32 mouse cellular contexts compared by ENCODE assay signal in the genomic region with DNA sequence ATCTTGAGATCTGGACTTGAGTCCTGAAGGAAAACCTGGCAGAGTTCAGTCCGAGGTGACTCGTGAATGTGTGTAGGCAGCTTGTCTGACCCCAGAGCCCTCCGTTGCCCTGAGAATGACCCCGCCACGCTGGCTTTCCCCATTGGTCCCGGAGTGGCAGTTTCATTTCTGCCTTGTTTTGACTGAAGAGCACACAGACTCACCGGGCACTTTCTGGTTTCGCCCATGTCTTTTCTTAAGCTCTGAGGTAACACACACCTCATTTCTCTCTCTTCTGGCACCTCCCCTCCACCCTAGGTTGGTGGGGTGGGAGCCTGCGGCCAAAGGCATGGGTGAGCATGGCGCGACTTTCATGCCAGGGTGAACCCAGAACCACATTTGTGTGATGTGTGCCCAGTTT. TPM values are rescaled to one million over a fixed set of nuclear protein-coding genes. Genes with fewer than 3 reads are reported as not detected.
DNase-seq lines count a peak whose midpoint lies in the region; TF ChIP-seq lines count a peak whose summit lies in the region.
"Had no signal": no experiment of that assay in that cellular context is flagged by ENCODE, and none has a peak within 500 bp of the region (broad histone marks: within the 10 kb centered on the region; RNA-seq: fewer than 3 reads in every experiment).

No protein-coding gene starts in this region.

- H3K9me3 ChIP-seq in ES-E14 (ENCODE audit: control insufficient read depth, insufficient read depth, low read depth, low read length): no peaks in the 10 kb centered on the region
- H3K9me3 ChIP-seq in limb, embryonic 10.5 days (replicated peaks): no peaks in the 10 kb centered on the region
- H3K9me3 ChIP-seq: forebrain, embryonic 13.5 days; hindbrain, embryonic 12.5 days; midbrain, embryonic 10.5 days; midbrain, embryonic 15.5 days had no signal

- no peak for TF ChIP-seq CTCF in heart, adult 2 months (IDR thresholded peaks at IDR 0.05)

- intact Hi-C loops in heart, adult 2 months (cut with DNase I): no loop called here
- intact Hi-C loops in left cerebral cortex, postnatal 36 days (cut with DNase I): no loop called here

- peak; percentile 40 for DNase-seq in embryo, embryonic 10 days (ENCODE audit: low spot score)
- DNase-seq in embryo, embryonic 11 days: no peak
- no peak for DNase-seq in ES-E14 (ENCODE audit: low read depth, low spot score)
- no peak for DNase-seq in limb, embryonic 10.5 days (ENCODE audit: low spot score)
- peak; percentile 73 for DNase-seq in splenic B cell, adult 2 months (ENCODE audit: low read depth, low spot score)
- DNase-seq in heart, adult 2 months: no peak
- DNase-seq in left cerebral cortex, postnatal 36 days (ENCODE audit: low spot score in 2 of 2): no peak
- no peak for DNase-seq in left cerebral cortex, adult 11 months (ENCODE audit: low spot score)
- DNase-seq: adrenal gland, postnatal 10 days; cerebellum, adult 18-20 months; gastrocnemius, postnatal 14 days; heart, adult 11 months; heart, postnatal 36 days; kidney, postnatal 14 days; lung, postnatal 14 days; right cerebral cortex, adult 18-20 months; thymus, adult 2 months; thymus, postnatal 36 days had no signal

- no peak for TF ChIP-seq EP300 in heart, adult 2 months (IDR thresholded peaks at IDR 0.05; ENCODE audit: insufficient read depth, low read depth, low read length)

- H3K79me2 ChIP-seq in heart, adult 2 months (replicated peaks; ENCODE audit: control insufficient read depth, insufficient read depth, low read length): no peaks in the 10 kb centered on the region

- H3K4me1 ChIP-seq in ES-E14 (ENCODE audit: control insufficient read depth in 2 of 2, insufficient read depth in 2 of 2, low read length in 2 of 2, poor library complexity in 1 of 2): peaks cover 5 to 18% of the 10 kb centered on the region in 2 experiments; a peak in 2 of 4 replicates
- peaks cover 14% of the 10 kb centered on the region for H3K4me1 ChIP-seq in limb, embryonic 10.5 days
- H3K4me1 ChIP-seq in heart, adult 2 months (ENCODE audit: control insufficient read depth, insufficient read depth, low read length): no peaks in the 10 kb centered on the region
- H3K4me1 ChIP-seq: forebrain, embryonic 13.5 days; hindbrain, embryonic 12.5 days; midbrain, embryonic 15.5 days had no signal

- no peak overlapping the region for H3K27ac ChIP-seq in ES-E14 (ENCODE audit: insufficient read depth, low read depth, low read length, poor library complexity, severe bottlenecking)
- peak overlapping the region; percentile 40; the same call in 1 of the 2 replicates for H3K27ac ChIP-seq in limb, embryonic 10.5 days
- no peak overlapping the region for H3K27ac ChIP-seq in heart, adult 2 months
- H3K27ac ChIP-seq: forebrain, embryonic 13.5 days; hindbrain, embryonic 12.5 days; liver, embryonic 14.5 days; midbrain, embryonic 10.5 days; midbrain, embryonic 15.5 days had no signal

- peak overlapping the region; percentile 61; the same call in 1 of the 2 replicates for H3K9ac ChIP-seq in ES-E14 (ENCODE audit: insufficient read depth, low read depth, low read length, poor library complexity, severe bottlenecking)
- no peak overlapping the region for H3K9ac ChIP-seq in heart, adult 2 months (ENCODE audit: low read depth, low read length)
- H3K9ac ChIP-seq: forebrain, embryonic 13.5 days; hindbrain, embryonic 12.5 days; liver, embryonic 14.5 days; lung, embryonic 14.5 days; midbrain, embryonic 15.5 days had no signal

- in situ Hi-C loops in ES-E14 (cut with MboI; ENCODE audit: low sequenced_read_pairs in 2 of 2, unreplicated experiment in 2 of 2): no loop called here

- 66% methylated on average over 11 of the region's 11 CpGs for WGBS in limb, embryonic 10.5 days
- WGBS in heart, adult 2 months: 84% methylated on average over 11 of the region's 11 CpGs

- TF ChIP-seq POLR2A in heart, adult 2 months (IDR thresholded peaks at IDR 0.05; ENCODE audit: insufficient read depth, low read depth, low read length): no peak

- H3K27me3 ChIP-seq in limb, embryonic 10.5 days (ENCODE audit: low read depth, poor library complexity, severe bottlenecking): no peaks in the 10 kb centered on the region
- H3K27me3 ChIP-seq in splenic B cell, adult 2 months (ENCODE audit: control insufficient read depth, insufficient read depth, low read length, poor library complexity, severe bottlenecking): no peaks in the 10 kb centered on the region
- no peaks in the 10 kb centered on the region for H3K27me3 ChIP-seq in heart, adult 2 months (ENCODE audit: control insufficient read depth, insufficient read depth, low read length)
- H3K27me3 ChIP-seq: forebrain, embryonic 13.5 days; hindbrain, embryonic 12.5 days; midbrain, embryonic 15.5 days had no signal

- H3K36me3 ChIP-seq in ES-E14 (ENCODE audit: control insufficient read depth, insufficient read depth, low read length, poor library complexity, severe bottlenecking): peaks cover 22% of the 10 kb centered on the region
- H3K36me3 ChIP-seq in limb, embryonic 10.5 days: peaks cover 5% of the 10 kb centered on the region; the same call in 1 of the 2 replicates
- no peaks in the 10 kb centered on the region; the same call in 1 of the 2 replicates for H3K36me3 ChIP-seq in splenic B cell, adult 2 months (ENCODE audit: control insufficient read depth, insufficient read depth, low read length, poor library complexity, severe bottlenecking)
- no peaks in the 10 kb centered on the region for H3K36me3 ChIP-seq in heart, adult 2 months (ENCODE audit: control insufficient read depth, insufficient read depth, low read length)
- H3K36me3 ChIP-seq: hindbrain, embryonic 12.5 days; midbrain, embryonic 10.5 days; midbrain, embryonic 15.5 days had no signal

- no peak overlapping the region for H3K4me3 ChIP-seq in ES-E14 (ENCODE audit: insufficient read depth in 1 of 2, low read depth in 1 of 2, low read length in 2 of 2, poor library complexity in 1 of 2, severe bottlenecking in 1 of 2)
- no peak overlapping the region for H3K4me3 ChIP-seq in limb, embryonic 10.5 days
- no peak overlapping the region for H3K4me3 ChIP-seq in heart, adult 2 months
- H3K4me3 ChIP-seq: forebrain, embryonic 13.5 days; hindbrain, embryonic 12.5 days; midbrain, embryonic 10.5 days; midbrain, embryonic 15.5 days had no signal

TF ChIP-seq in ES-E14, 5 proteins besides CTCF, POLR2A, EP300 and RAD21:
- no peak for TF ChIP-seq ZC3H11A (IDR thresholded peaks at IDR 0.05; ENCODE audit: borderline replicate concordance, low read depth, low read length)
- no peak for TF ChIP-seq ZNF384 (IDR thresholded peaks at IDR 0.05; ENCODE audit: low read depth, low read length)
- no peak for TF ChIP-seq MAFK (IDR thresholded peaks at IDR 0.05; ENCODE audit: insufficient read depth, low read depth, low read length)
- no peak for TF ChIP-seq HCFC1 (IDR thresholded peaks at IDR 0.05; ENCODE audit: borderline replicate concordance, insufficient read depth, low read length)
TF ChIP-seq in ES-E14: peak in this region for 0.

RNA-seq across cellular contexts. Expression of a gene that starts 15.3 kb away (rescaled TPM):
- total RNA-seq in ES-E14 (2012; rRNA removed): 20.5 and 34.5 TPM in 2 replicates
- polyA plus RNA-seq in limb, embryonic 10.5 days (2016; fragmentation: Nextera tagmentation; extraction: Ambion mirVana): 3.7 and 4.4 TPM in 2 replicates
- total RNA-seq in heart, adult 2 months (2021): 10 to 100 TPM; 10.0 to 12.2 TPM
- polyA plus RNA-seq in heart, adult 2 months (2012; rRNA removed): 13.2 and 16.5 TPM in 2 replicates
- 1 to 10 TPM; 4.2 to 8.2 TPM for total RNA-seq in left cerebral cortex, postnatal 36 days (2021)

RNA-seq across cellular contexts. Expression of a gene that starts 22.9 kb away (rescaled TPM):
- total RNA-seq in ES-E14 (2012; rRNA removed): 35.3 and 59.2 TPM in 2 replicates
- polyA plus RNA-seq in limb, embryonic 10.5 days (2016; fragmentation: Nextera tagmentation; extraction: Ambion mirVana): 41.3 and 43.1 TPM in 2 replicates
- 10 to 100 TPM; 39.5 to 47.1 TPM for total RNA-seq in heart, adult 2 months (2021)
- polyA plus RNA-seq in heart, adult 2 months (2012; rRNA removed): 27.7 and 32.1 TPM in 2 replicates
- total RNA-seq in left cerebral cortex, postnatal 36 days (2021): 10 to 100 TPM; 57.2 to 66.1 TPM

RNA-seq across cellular contexts. Expression of a gene that starts 50.0 kb away (rescaled TPM):
- total RNA-seq in ES-E14 (2012; rRNA removed): 0.22 TPM in 1 of 2 replicates, not detected in the other
- not detected in 2 replicates for polyA plus RNA-seq in limb, embryonic 10.5 days (2016; fragmentation: Nextera tagmentation; extraction: Ambion mirVana)
- total RNA-seq in heart, adult 2 months (2021): 1 to 10 TPM; 1.2 to 3.0 TPM
- 5.6 and 10.9 TPM in 2 replicates for polyA plus RNA-seq in heart, adult 2 months (2012; rRNA removed)
- not detected for total RNA-seq in left cerebral cortex, postnatal 36 days (2021)
- total RNA-seq: common myeloid progenitor, adult 5-6 weeks; gastrocnemius, postnatal 14 days; layer of hippocampus, postnatal 14 days had no signal
- polyA plus RNA-seq: embryonic facial prominence, embryonic 11.5 days; forebrain, embryonic 13.5 days; heart, embryonic 11.5 days; hindbrain, embryonic 12.5 days; intestine, postnatal 0 days; kidney, embryonic 14.5 days; limb, embryonic 11.5 days; lung, embryonic 14.5 days; midbrain, embryonic 10.5 days; midbrain, embryonic 15.5 days; neural tube, embryonic 11.5 days had no signal

RNA-seq across cellular contexts. Expression of a gene that starts 53.7 kb away (rescaled TPM):
- 0.67 TPM in 1 of 2 replicates, not detected in the other for total RNA-seq in ES-E14 (2012; rRNA removed)
- 5.2 and 5.6 TPM in 2 replicates for polyA plus RNA-seq in limb, embryonic 10.5 days (2016; fragmentation: Nextera tagmentation; extraction: Ambion mirVana)
- 1 to 10 TPM; 8.8 to 9.8 TPM for total RNA-seq in heart, adult 2 months (2021)
- 12.6 and 13.5 TPM in 2 replicates for polyA plus RNA-seq in heart, adult 2 months (2012; rRNA removed)
- total RNA-seq in left cerebral cortex, postnatal 36 days (2021): 1 to 10 TPM; 5.5 to 5.7 TPM

Comparison
In these comparisons a context has a peak if more than half of its experiments do, and no peak if none do; other contexts are left out.
1. DNase-seq: peak in embryo, embryonic 10 days (single experiment) and splenic B cell, adult 2 months (single experiment); none in embryo, embryonic 11 days (single experiment), ES-E14 (single experiment), limb, embryonic 10.5 days (single experiment), heart, adult 2 months (0 of 2), left cerebral cortex, postnatal 36 days (0 of 2) and left cerebral cortex, adult 11 months (single experiment).